Mouse (Mus musculus): ENCODE results near the gene Syt2. TPM values are rescaled to one million over a fixed set of nuclear protein-coding genes. Genes with fewer than 3 reads are reported as not detected.

Gene Syt2
- polyA plus RNA-seq, 1 experiment from 2014 or later, result 2.9 TPM

DNA sequence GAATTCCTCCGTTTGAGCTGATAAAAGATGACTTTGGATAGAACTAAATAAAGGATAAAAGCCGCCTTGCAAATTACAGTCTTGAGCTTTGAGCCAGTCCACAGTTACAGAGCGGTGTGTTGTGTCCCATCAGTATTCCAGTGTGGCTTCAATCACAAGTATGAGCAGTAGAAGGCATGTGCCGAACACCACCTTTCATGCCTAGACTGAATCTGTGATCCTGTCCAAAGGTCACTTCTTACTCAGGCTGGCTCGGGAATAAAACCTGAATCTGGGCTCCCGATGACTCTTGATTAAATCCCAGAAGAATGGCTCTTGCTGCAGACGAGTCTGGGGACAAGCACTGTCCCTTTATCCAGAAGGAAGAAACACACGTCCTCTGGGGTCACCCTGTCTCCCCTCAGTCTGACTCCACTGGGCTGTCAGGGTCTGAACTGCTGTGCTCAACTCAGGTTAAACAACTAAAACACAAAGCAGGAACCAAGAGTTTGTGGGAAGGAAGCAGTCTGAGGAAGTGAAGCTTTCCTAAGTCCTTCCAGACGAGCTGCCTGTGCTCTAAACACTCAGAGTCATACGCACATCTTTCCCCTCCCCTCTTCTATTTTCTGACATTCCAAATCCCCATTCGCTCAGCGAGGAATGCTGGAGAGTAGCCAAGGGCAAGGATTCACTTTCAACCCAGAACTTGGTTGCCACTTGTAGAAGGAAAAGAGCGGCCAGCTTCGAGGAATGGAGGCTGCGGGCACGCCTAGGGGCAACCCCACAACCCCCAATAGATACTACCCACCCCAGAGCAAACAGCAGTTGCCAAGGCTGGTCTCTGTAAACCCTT, 157.0 kb downstream of the Syt2 start:
- WGBS, result 81% methylated on average over 16 of the region's 16 CpGs
- ATAC-seq (ENCODE audit: insufficient read depth, low FRiP score, low TSS enrichment) (no peak), DNase-seq (ENCODE audit: low spot score) (no peak)
- no peak overlapping the region for H3K4me3 ChIP-seq (ENCODE audit: low read depth, low read length)
- no peak overlapping the region for H3K9ac ChIP-seq (ENCODE audit: low read length)
- H3K9me3 ChIP-seq (ENCODE audit: control insufficient read depth, low read length), result no peaks in the 10 kb centered on the region
- no peak overlapping the region for H3K27ac ChIP-seq (ENCODE audit: low read depth, low read length)
- H3K36me3 ChIP-seq (ENCODE audit: control insufficient read depth, insufficient read depth, low read length), result no peaks in the 10 kb centered on the region
- no peak overlapping the region for H3K4me2 ChIP-seq (ENCODE audit: low read depth)
- H3K27me3 ChIP-seq (ENCODE audit: control insufficient read depth, insufficient read depth, low read length), result no peaks in the 10 kb centered on the region
- H3K4me1 ChIP-seq (ENCODE audit: control insufficient read depth, insufficient read depth, low read length), result no peaks in the 10 kb centered on the region

DNA sequence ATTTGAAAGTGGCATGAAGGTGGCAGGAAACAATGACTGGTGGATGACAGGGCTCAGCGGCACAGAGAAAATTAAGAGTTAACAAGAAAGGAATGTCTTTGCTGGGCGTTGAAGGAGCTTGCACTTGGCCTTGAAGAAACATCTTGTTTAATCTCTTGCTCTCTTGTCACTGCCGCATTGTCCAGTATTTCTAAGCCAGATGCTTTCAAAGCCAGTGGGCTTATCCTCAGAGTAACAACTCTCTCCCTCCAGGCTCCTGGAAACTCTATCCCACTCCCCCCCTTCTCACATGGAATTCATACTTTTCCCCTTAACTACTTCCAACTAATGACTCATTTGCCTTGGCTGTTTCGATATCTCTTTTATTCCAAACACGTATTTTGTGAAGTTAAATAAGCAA, 157.9 kb downstream of the Syt2 start:
- no peak overlapping the region for H3K27ac ChIP-seq (ENCODE audit: low read depth, low read length)
- no peak for DNase-seq (ENCODE audit: low spot score)
- WGBS, result 80% methylated on average over 5 of the region's 5 CpGs

DNA sequence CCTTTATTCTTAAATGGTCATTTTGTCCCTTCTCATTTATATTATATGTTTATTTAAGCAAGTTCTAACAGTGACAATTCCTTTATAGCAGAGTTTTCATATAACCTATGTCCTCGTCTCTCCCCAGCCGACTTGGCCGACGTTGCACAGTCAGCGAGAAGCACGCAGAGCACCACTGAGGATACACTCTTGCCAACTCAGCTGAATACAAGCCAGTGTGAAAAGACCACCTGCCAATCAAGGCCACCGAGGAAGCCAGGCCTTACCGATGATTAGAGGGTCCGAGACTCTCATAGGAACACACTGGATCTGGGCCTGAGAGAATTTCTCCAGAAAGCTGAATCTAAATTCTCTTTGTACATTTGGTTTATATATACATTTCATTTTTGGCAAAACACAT, 159.0 kb downstream of the Syt2 start:
- ATAC-seq (ENCODE audit: insufficient read depth, low FRiP score, low TSS enrichment) (no peak), DNase-seq (ENCODE audit: low spot score) (no peak)
- H3K27ac ChIP-seq (ENCODE audit: low read depth, low read length), result no peak overlapping the region
- no peaks in the 10 kb centered on the region for H3K27me3 ChIP-seq (ENCODE audit: control insufficient read depth, insufficient read depth, low read length)
- no peak overlapping the region for H3K4me3 ChIP-seq (ENCODE audit: low read depth, low read length)
- H3K9me3 ChIP-seq (ENCODE audit: control insufficient read depth, low read length), result no peaks in the 10 kb centered on the region
- no peak overlapping the region for H3K4me2 ChIP-seq (ENCODE audit: low read depth)
- H3K36me3 ChIP-seq (ENCODE audit: control insufficient read depth, insufficient read depth, low read length), result no peaks in the 10 kb centered on the region
- H3K9ac ChIP-seq (ENCODE audit: low read length), result no peak overlapping the region
- H3K4me1 ChIP-seq (ENCODE audit: control insufficient read depth, insufficient read depth, low read length), result no peaks in the 10 kb centered on the region
- 90% methylated on average over 9 of the region's 9 CpGs for WGBS

More for the DNA sequence above, 157.9 kb downstream of the Syt2 start:
- Histone ChIP-seq H3K36me3 (ENCODE audit: control insufficient read depth, insufficient read depth, low read length) (no peaks in the 10 kb centered on the region), H3K27me3 (ENCODE audit: control insufficient read depth, insufficient read depth, low read length) (no peaks in the 10 kb centered on the region), H3K9ac (ENCODE audit: low read length) (no peak overlapping the region), H3K4me2 (ENCODE audit: low read depth) (no peak overlapping the region), H3K9me3 (ENCODE audit: control insufficient read depth, low read length) (no peaks in the 10 kb centered on the region), H3K4me3 (ENCODE audit: low read depth, low read length) (no peak overlapping the region), H3K4me1 (ENCODE audit: control insufficient read depth, insufficient read depth, low read length) (no peaks in the 10 kb centered on the region)
- no peak for ATAC-seq (ENCODE audit: insufficient read depth, low FRiP score, low TSS enrichment)

Small RNAs within 50 kb of the gene (microRNA-seq; reads per million reads assigned to microRNA genes)
- not detected for gene Gm22232

Other genes with a start within 250 kb of the Syt2 start
- gene Cyb5r1, start 241.1 kb upstream of the Syt2 start, polyA plus RNA-seq (2014; fragmentation: Nextera tagmentation; extraction: Ambion mirVana), result 22.9 and 28.8 TPM in 2 replicates
- gene Adipor1, start 231.3 kb upstream of the Syt2 start, polyA plus RNA-seq (2014; fragmentation: Nextera tagmentation; extraction: Ambion mirVana), result 81.2 and 83.8 TPM in 2 replicates
- gene Klhl12, start 191.1 kb upstream of the Syt2 start, polyA plus RNA-seq (2014; fragmentation: Nextera tagmentation; extraction: Ambion mirVana), result 33.7 and 38.2 TPM in 2 replicates
- 52.0 TPM in 2 replicates for gene Rabif, start 152.0 kb upstream of the Syt2 start, polyA plus RNA-seq (2014; fragmentation: Nextera tagmentation; extraction: Ambion mirVana)
- not detected in 2 replicates for gene Mgat4e, start 97.0 kb upstream of the Syt2 start, polyA plus RNA-seq (2014; fragmentation: Nextera tagmentation; extraction: Ambion mirVana)
- 98.7 and 99.6 TPM in 2 replicates for gene Kdm5b, start 86.5 kb upstream of the Syt2 start, polyA plus RNA-seq (2014; fragmentation: Nextera tagmentation; extraction: Ambion mirVana)